Mouse (Mus musculus) megakaryocyte, embryonic 14.5 days (primary cell): ENCODE measurements around the gene Tmem230. TPM values are rescaled to one million over a fixed set of nuclear protein-coding genes. Genes with fewer than 3 reads are reported as not detected.

Experiments
- H3K27me3 ChIP-seq: replicated peaks from 2 replicates; pipeline ENCODE3; 2012; ENCODE audit warnings: inconsistent platforms
- H3K36me3 ChIP-seq: replicated peaks from 2 replicates; pipeline ENCODE3; 2012; ENCODE audit warnings: low read length, inconsistent platforms, mixed read lengths
- H3K4me1 ChIP-seq: 2 replicates; pipeline ENCODE4 v1.6.1; 2012; ENCODE audit warnings: inconsistent platforms
- H3K4me3 ChIP-seq: replicated peaks from 2 replicates; pipeline ENCODE3; 2012; ENCODE audit warnings: moderate library complexity, mild to moderate bottlenecking, inconsistent platforms
- H3K9me3 ChIP-seq: 2 replicates; pipeline ENCODE4 v1.6.1; 2012; ENCODE audit warnings: inconsistent platforms
- FLI1 ChIP-seq: IDR thresholded peaks from 2 replicates; pipeline ENCODE4 v1.6.1; 2012; ENCODE audit warnings: low read length, inconsistent platforms, mixed read lengths
- GATA1 ChIP-seq: IDR thresholded peaks from 3 replicates; pipeline ENCODE4 v1.6.1; 2012; ENCODE audit warnings: mixed read lengths, low read length, inconsistent platforms, borderline replicate concordance
- polyA plus RNA-seq: library from polyadenylated mRNA; stranded (reverse); fragments of >175 nt; gene quantifications from 2 replicates; pipeline ENCODE4 v1.2.3, GENCODE M21; 2012; ENCODE audit warnings: low replicate concordance; ENCODE audit not compliant: insufficient read depth

The Tmem230 gene
- polyA plus RNA-seq, 1 experiment, result 24.3 TPM

GRCm38 (mm10) chr2:132233985-132234765 is 13.4 kb downstream of the Tmem230 start:
- Histone ChIP-seq H3K4me1 (peaks cover 37% of the 10 kb centered on the region), H3K4me3 (no peak overlapping the region), H3K27me3 (no peaks in the 10 kb centered on the region), H3K9me3 (no peaks in the 10 kb centered on the region), H3K36me3 (peaks cover 20% of the 10 kb centered on the region)
- TF ChIP-seq FLI1 (no peak), GATA1 (no peak)

GRCm38 (mm10) chr2:132232413-132232945 is 15.1 kb downstream of the Tmem230 start:
- H3K27me3 ChIP-seq, result no peaks in the 10 kb centered on the region
- peaks cover 32% of the 10 kb centered on the region for H3K4me1 ChIP-seq
- no peak for TF ChIP-seq GATA1
- TF ChIP-seq FLI1, result no peak
- peaks cover 5% of the 10 kb centered on the region for H3K36me3 ChIP-seq
- no peaks in the 10 kb centered on the region; the same call in 1 of the 2 replicates for H3K9me3 ChIP-seq
- no peak overlapping the region for H3K4me3 ChIP-seq

- H3K27me3 ChIP-seq, result peaks cover 2% of the 10 kb centered on the region
Measured at GRCm38 (mm10) chr2:132224359-132224758, 23.2 kb downstream of the Tmem230 start.

GRCm38 (mm10) chr2:132221611-132222073 is 26.0 kb downstream of the Tmem230 start:
- peaks cover 8% of the 10 kb centered on the region for H3K4me1 ChIP-seq
- H3K36me3 ChIP-seq, result no peaks in the 10 kb centered on the region
- peak overlapping the region; percentile 71 for H3K4me3 ChIP-seq
- no peaks in the 10 kb centered on the region for H3K9me3 ChIP-seq
- no peak for TF ChIP-seq GATA1
- no peak for TF ChIP-seq FLI1
- peaks cover 7% of the 10 kb centered on the region for H3K27me3 ChIP-seq

More at GRCm38 (mm10) chr2:132224359-132224758, 23.2 kb downstream of the Tmem230 start:
- TF ChIP-seq FLI1 (no peak), GATA1 (no peak)
- H3K4me1 ChIP-seq, result peaks cover 11% of the 10 kb centered on the region
- no peak overlapping the region for H3K4me3 ChIP-seq
- H3K9me3 ChIP-seq, result peaks cover 3% of the 10 kb centered on the region
- no peaks in the 10 kb centered on the region for H3K36me3 ChIP-seq

- H3K4me1 ChIP-seq, result peaks cover 24% of the 10 kb centered on the region
- peaks cover 15% of the 10 kb centered on the region for H3K27me3 ChIP-seq
- TF ChIP-seq FLI1 (no peak), GATA1 (no peak)
- peak overlapping the region; percentile 72 for H3K4me3 ChIP-seq
- no peaks in the 10 kb centered on the region for H3K36me3 ChIP-seq
- peaks cover 9% of the 10 kb centered on the region; the same call in 1 of the 2 replicates for H3K9me3 ChIP-seq
Measured at GRCm38 (mm10) chr2:132211995-132212656, 35.5 kb downstream of the Tmem230 start.

- no peaks in the 10 kb centered on the region for H3K36me3 ChIP-seq
- peaks cover 9% of the 10 kb centered on the region; the same call in 1 of the 2 replicates for H3K9me3 ChIP-seq
- TF ChIP-seq GATA1 (no peak), FLI1 (no peak)
Measured at GRCm38 (mm10) chr2:132210806-132211312, 36.7 kb downstream of the Tmem230 start.

GRCm38 (mm10) chr2:132208246-132208881 is 39.2 kb downstream of the Tmem230 start:
- peaks cover 4% of the 10 kb centered on the region for H3K27me3 ChIP-seq
- H3K4me1 ChIP-seq, result peaks cover 22% of the 10 kb centered on the region
- no peak overlapping the region for H3K4me3 ChIP-seq
- H3K36me3 ChIP-seq, result no peaks in the 10 kb centered on the region
- 0 out of 2 replicates have a peak, but pooled peaks cover 2% of the 10 kb centered on the region for H3K9me3 ChIP-seq
- no peak for TF ChIP-seq GATA1
- TF ChIP-seq FLI1, result no peak

More at GRCm38 (mm10) chr2:132210806-132211312, 36.7 kb downstream of the Tmem230 start:
- Histone ChIP-seq H3K4me3 (no peak overlapping the region), H3K27me3 (peaks cover 9% of the 10 kb centered on the region), H3K4me1 (peaks cover 23% of the 10 kb centered on the region)

- H3K36me3 ChIP-seq, result no peaks in the 10 kb centered on the region
- no peaks in the 10 kb centered on the region for H3K9me3 ChIP-seq
- H3K27me3 ChIP-seq, result peaks cover 4% of the 10 kb centered on the region
- TF ChIP-seq FLI1 (no peak), GATA1 (no peak)
- peaks cover 13% of the 10 kb centered on the region for H3K4me1 ChIP-seq
- no peak overlapping the region for H3K4me3 ChIP-seq
Measured at GRCm38 (mm10) chr2:132206316-132206881, 41.2 kb downstream of the Tmem230 start.

GRCm38 (mm10) chr2:132205549-132205948 is 42.1 kb downstream of the Tmem230 start:
- TF ChIP-seq GATA1 (no peak), FLI1 (no peak)
- Histone ChIP-seq H3K9me3 (no peaks in the 10 kb centered on the region), H3K27me3 (peaks cover 6% of the 10 kb centered on the region), H3K36me3 (no peaks in the 10 kb centered on the region), H3K4me1 (peaks cover 11% of the 10 kb centered on the region), H3K4me3 (no peak overlapping the region)
